Mouse (Mus musculus) heart, adult 2 months (tissue): ENCODE data around the gene Ppp1r36. TPM values are rescaled to one million over a fixed set of nuclear protein-coding genes. Genes with fewer than 3 reads are reported as not detected.

Experiments used
- DNase-seq, 2 experiments: peaks; one replicate each; pipeline ENCODE4 v3.0.0; 2021
- H3K27ac ChIP-seq: fragments of 200-600 bp; 2 replicates; pipeline ENCODE4 v1.8.1; 2022
- H3K27me3 ChIP-seq: fragments of 200-500 bp; 2 replicates; pipeline ENCODE4 v1.6.1; 2012; ENCODE audit warnings: mild to moderate bottlenecking, low read length, inconsistent platforms, mixed read lengths; ENCODE audit not compliant: control insufficient read depth, insufficient read depth
- H3K36me3 ChIP-seq: fragments of 200-500 bp; 2 replicates; pipeline ENCODE4 v1.6.1; 2012; ENCODE audit warnings: low read length, inconsistent platforms; ENCODE audit not compliant: control insufficient read depth, insufficient read depth
- H3K4me1 ChIP-seq: fragments of 200-500 bp; 2 replicates; pipeline ENCODE4 v1.6.1; 2011; ENCODE audit warnings: low read length; ENCODE audit not compliant: control insufficient read depth, insufficient read depth
- H3K4me3 ChIP-seq: fragments of 200-600 bp; 2 replicates; pipeline ENCODE4 v1.8.1; 2022
- H3K79me2 ChIP-seq: fragments of 200-500 bp; replicated peaks from 2 replicates; pipeline ENCODE4 v1.6.1; 2012; ENCODE audit warnings: mild to moderate bottlenecking, inconsistent platforms, low read length, moderate library complexity, mixed read lengths; ENCODE audit not compliant: control insufficient read depth, insufficient read depth
- H3K9ac ChIP-seq: fragments of 200-500 bp; 2 replicates; pipeline ENCODE4 v1.6.1; 2012; ENCODE audit warnings: low read depth, mild to moderate bottlenecking, control low read depth, inconsistent platforms, low read length, mixed read lengths
- CTCF ChIP-seq: fragments of 200-600 bp; IDR thresholded peaks from 2 replicates; pipeline ENCODE4 v1.8.1; 2022; ENCODE audit warnings: antibody characterized with exemption, mild to moderate bottlenecking, moderate library complexity
- EP300 ChIP-seq: fragments of 200-500 bp; IDR thresholded peaks from 2 replicates; pipeline ENCODE4 v1.6.1; 2011; ENCODE audit warnings: low read depth, low read length, control low read depth; ENCODE audit not compliant: insufficient read depth
- POLR2A ChIP-seq: fragments of 200-500 bp; IDR thresholded peaks from 2 replicates; pipeline ENCODE4 v1.6.1; 2011; ENCODE audit warnings: mild to moderate bottlenecking, low read depth, low read length, control low read depth; ENCODE audit not compliant: insufficient read depth
- WGBS: fragments of 180-500 bp; shearing (Covaris S2); methylation state at CpG from one replicate; pipeline ENCODE4 v1.1.7; 2018; 5-methylcytosine and 5-hydroxymethylcytosine counted together
- intact Hi-C: fragments of 180-260 bp; cut with DNase I; formaldehyde crosslinking; loops from one replicate; pipeline ENCODE4 v1.15.1; 2025
- long read RNA-seq: library from polyadenylated mRNA; stranded (forward); transcript quantifications from one replicate; pipeline ENCODE4 v2.0.0, GENCODE M21; 2021
- polyA plus RNA-seq: library from polyadenylated mRNA; depleted of rRNA; stranded (reverse); fragments of >200 nt; gene quantifications from 2 replicates; pipeline ENCODE4 v1.2.3, GENCODE M21; 2012; rRNA removed
- total RNA-seq, 2 experiments: library from RNA; stranded (reverse); gene quantifications; 2 replicates each; pipeline ENCODE4 v1.2.3; 2021

Gene Ppp1r36
- under 1 TPM; 0.14 to 0.16 TPM for total RNA-seq
- 0.09 and 0.41 TPM in 2 replicates for polyA plus RNA-seq
- long read RNA-seq: 0 reads

GRCm38 (mm10) chr12:76417433-76417854 is at the start of gene Ppp1r36:
TSS of gene Ppp1r36 (plus strand) at chr12:76417538.
- H3K9ac ChIP-seq: peak within 1 kb of the TSS; percentile 28; the same call in 1 of the 2 replicates
- no peaks in the 10 kb centered on the region for H3K27me3 ChIP-seq
- H3K36me3 ChIP-seq: no peaks in the 10 kb centered on the region
- peak within 1 kb of the TSS; percentile 37 for H3K4me3 ChIP-seq
- no peaks in the 10 kb centered on the region for H3K79me2 ChIP-seq
- intact Hi-C loops: no loop called here
- WGBS: 6% methylated on average over 37 of the region's 37 CpGs
- peak; percentile 33 to 41 for DNase-seq
- no peak within 1 kb of the TSS for H3K27ac ChIP-seq
- H3K4me1 ChIP-seq: no peaks in the 10 kb centered on the region
- TF ChIP-seq POLR2A (no peak), CTCF (no peak), EP300 (no peak)

GRCm38 (mm10) chr12:76368201-76368789 is 49.0 kb upstream of the Ppp1r36 start:
- no peak for TF ChIP-seq CTCF
- no peak for TF ChIP-seq POLR2A
- no peak for TF ChIP-seq EP300

GRCm38 (mm10) chr12:76368790-76369205 is 48.5 kb upstream of the Ppp1r36 start:
- Histone ChIP-seq H3K4me1 (peaks cover 14% of the 10 kb centered on the region), H3K9ac (peak overlapping the region; percentile 93), H3K4me3 (peak overlapping the region; percentile 65), H3K79me2 (peaks cover 1% of the 10 kb centered on the region; the same call in 1 of the 2 replicates), H3K27ac (peak overlapping the region; percentile 99), H3K36me3 (peaks cover 2% of the 10 kb centered on the region), H3K27me3 (no peaks in the 10 kb centered on the region)
- DNase-seq: no peak
- intact Hi-C loops: no loop called here
- 2% methylated on average over 26 of the region's 26 CpGs for WGBS
- TF ChIP-seq EP300 (no peak), POLR2A (no peak), CTCF (no peak)

More at GRCm38 (mm10) chr12:76368201-76368789, 49.0 kb upstream of the Ppp1r36 start:
- no peak for DNase-seq
- Histone ChIP-seq H3K79me2 (peaks cover 1% of the 10 kb centered on the region; the same call in 1 of the 2 replicates), H3K27ac (peak overlapping the region; percentile 99; the same call in 1 of the 2 replicates), H3K4me3 (peak overlapping the region; percentile 65), H3K27me3 (no peaks in the 10 kb centered on the region), H3K9ac (peak overlapping the region; percentile 93), H3K4me1 (peaks cover 14% of the 10 kb centered on the region), H3K36me3 (peaks cover 2% of the 10 kb centered on the region)
- intact Hi-C loops: no loop called here
- WGBS: 25% methylated on average over 9 of the region's 9 CpGs

- Histone ChIP-seq H3K79me2 (no peaks in the 10 kb centered on the region; the same call in 1 of the 2 replicates), H3K27me3 (no peaks in the 10 kb centered on the region), H3K27ac (peak within 1 kb of the TSS; percentile 99), H3K4me3 (peak within 1 kb of the TSS; percentile 65), H3K4me1 (peaks cover 14% of the 10 kb centered on the region), H3K9ac (peak within 1 kb of the TSS; percentile 93), H3K36me3 (peaks cover 2% of the 10 kb centered on the region)
- TF ChIP-seq POLR2A (peak; percentile 67), CTCF (no peak)
- WGBS: under 1% methylated on average over 92 of the region's 96 CpGs
- intact Hi-C loops: no loop called here
- peak; percentile 88 to 92 for DNase-seq
These were observed 47.9 kb upstream of the Ppp1r36 start, which contains the start of gene Zbtb25 for GRCm38 (mm10) chr12:76369206-76369977. TSS of gene Zbtb25 (minus strand) at chr12:76369602.

- peak; percentile 89 for DNase-seq
- WGBS: under 1% methylated on average over 96 of the region's 99 CpGs
- intact Hi-C loops: no loop called here
These were observed 47.1 kb upstream of the Ppp1r36 start, which contains the start of gene Zbtb1 for GRCm38 (mm10) chr12:76369978-76370830. TSS of gene Zbtb1 (plus strand) at chr12:76370266.

More at GRCm38 (mm10) chr12:76369978-76370830, 47.1 kb upstream of the Ppp1r36 start, which contains the start of gene Zbtb1:
- Histone ChIP-seq H3K27me3 (no peaks in the 10 kb centered on the region), H3K9ac (peak within 1 kb of the TSS; percentile 93), H3K27ac (peak within 1 kb of the TSS; percentile 99), H3K4me1 (peaks cover 14% of the 10 kb centered on the region), H3K79me2 (peaks cover 2% of the 10 kb centered on the region; the same call in 1 of the 2 replicates), H3K4me3 (peak within 1 kb of the TSS; percentile 65), H3K36me3 (peaks cover 2% of the 10 kb centered on the region)
- TF ChIP-seq POLR2A (peak; percentile 46), CTCF (peak; percentile 30), EP300 (no peak)
